13 mouse cellular contexts compared by ENCODE assay signal in genomic region chr7:89216118-89216517, GRCm38 (mm10).
A peak's percentile ranks its signal among the peaks of the same experiment; 100 is the strongest.
DNase-seq lines count a peak whose midpoint lies in the region; ATAC-seq and TF ChIP-seq lines count a peak whose summit lies in the region.
"Had no signal": no experiment of that assay in that cellular context is flagged by ENCODE, and none has a peak within 500 bp of the region (broad histone marks: within the 10 kb centered on the region; RNA-seq: fewer than 3 reads in every experiment).

No protein-coding gene starts in this region.

- no peaks in the 10 kb centered on the region for H3K4me1 ChIP-seq in hindbrain, embryonic 16.5 days (ENCODE audit: control insufficient read depth, insufficient read depth, low read depth, low read length)
- H3K4me1 ChIP-seq in hindbrain, embryonic 13.5 days (replicated peaks): no peaks in the 10 kb centered on the region; the same call in 1 of the 2 replicates
- H3K4me1 ChIP-seq in midbrain, embryonic 16.5 days (ENCODE audit: control insufficient read depth, insufficient read depth, low read length): 0 out of 2 replicates have a peak, but pooled peaks cover 5% of the 10 kb centered on the region
- H3K4me1 ChIP-seq in midbrain, postnatal 0 days (ENCODE audit: insufficient read depth, low read length): no peaks in the 10 kb centered on the region; the same call in 1 of the 2 replicates
- H3K4me1 ChIP-seq in stomach, embryonic 16.5 days (ENCODE audit: control insufficient read depth, insufficient read depth, low read length): peaks cover 10% of the 10 kb centered on the region
- peaks cover 5% of the 10 kb centered on the region; the same call in 1 of the 2 replicates for H3K4me1 ChIP-seq in limb, embryonic 10.5 days

- H3K4me3 ChIP-seq in hindbrain, embryonic 16.5 days (ENCODE audit: low read length): no peak overlapping the region
- H3K4me3 ChIP-seq in hindbrain, embryonic 13.5 days: no peak overlapping the region
- H3K4me3 ChIP-seq in midbrain, embryonic 16.5 days (ENCODE audit: low read depth, low read length): no peak overlapping the region
- no peak overlapping the region for H3K4me3 ChIP-seq in midbrain, postnatal 0 days (ENCODE audit: low read depth, low read length)
- no peak overlapping the region for H3K4me3 ChIP-seq in stomach, embryonic 16.5 days (replicated peaks; ENCODE audit: low read length)
- no peak overlapping the region for H3K4me3 ChIP-seq in limb, embryonic 10.5 days
- H3K4me3 ChIP-seq: hindbrain, embryonic 10.5 days had no signal

- no peak overlapping the region for H3K4me2 ChIP-seq in hindbrain, embryonic 16.5 days (ENCODE audit: low read length)
- H3K4me2 ChIP-seq in hindbrain, embryonic 13.5 days: no peak overlapping the region
- no peak overlapping the region for H3K4me2 ChIP-seq in midbrain, embryonic 16.5 days (ENCODE audit: low read length)
- H3K4me2 ChIP-seq in midbrain, postnatal 0 days (ENCODE audit: low read depth, low read length, poor library complexity, severe bottlenecking): no peak overlapping the region
- H3K4me2 ChIP-seq in stomach, embryonic 16.5 days (ENCODE audit: low read depth, low read length): no peak overlapping the region
- H3K4me2 ChIP-seq: midbrain, embryonic 11.5 days had no signal

- ATAC-seq in hindbrain, embryonic 16.5 days: peak; percentile 42; the same call in 1 of the 2 replicates
- ATAC-seq in hindbrain, embryonic 13.5 days (ENCODE audit: low FRiP score): no peak
- 0 out of 2 replicates have a peak, but pooled peaks have one; percentile 36 for ATAC-seq in midbrain, embryonic 16.5 days
- ATAC-seq in midbrain, postnatal 0 days (ENCODE audit: low FRiP score): no peak
- ATAC-seq in hematopoietic stem cell, adult 5-6 weeks (replicated peaks in 1 of 2; ENCODE audit: insufficient read depth in 1 of 2, low FRiP score in 2 of 2, low TSS enrichment in 1 of 2, low read depth in 1 of 2, poor library complexity in 2 of 2, severe bottlenecking in 2 of 2): peak; percentile 25 to 44; a peak in 2 of 4 replicates
- peak; percentile 56; the same call in 1 of the 2 replicates for ATAC-seq in stomach, embryonic 16.5 days (ENCODE audit: insufficient read depth, low FRiP score)

- DNase-seq in midbrain, postnatal 0 days (ENCODE audit: low spot score): no peak
- DNase-seq in limb, embryonic 10.5 days (ENCODE audit: low spot score): no peak
- DNase-seq: cerebellum, adult 11-12 months; kidney, postnatal 25 days; right cerebral cortex, postnatal 4 days; thymus, adult 18-20 months had no signal

- H3K9ac ChIP-seq in hindbrain, embryonic 16.5 days (ENCODE audit: low read depth, low read length): no peak overlapping the region
- no peak overlapping the region for H3K9ac ChIP-seq in hindbrain, embryonic 13.5 days
- H3K9ac ChIP-seq in midbrain, embryonic 16.5 days (ENCODE audit: low read depth, low read length): no peak overlapping the region
- H3K9ac ChIP-seq in midbrain, postnatal 0 days (replicated peaks; ENCODE audit: low read length, poor library complexity, severe bottlenecking): no peak overlapping the region
- H3K9ac ChIP-seq in stomach, embryonic 16.5 days (ENCODE audit: low read length): no peak overlapping the region

- 90% methylated on average over 2 of the region's 2 CpGs for WGBS in hindbrain, embryonic 16.5 days
- WGBS in hindbrain, embryonic 13.5 days: 84% methylated on average over 2 of the region's 2 CpGs
- 94% methylated on average over 2 of the region's 2 CpGs for WGBS in midbrain, embryonic 16.5 days
- WGBS in midbrain, postnatal 0 days: 86% methylated on average over 2 of the region's 2 CpGs
- WGBS in stomach, embryonic 16.5 days: 37% methylated on average over 2 of the region's 2 CpGs
- WGBS in limb, embryonic 10.5 days: 92% methylated on average over 2 of the region's 2 CpGs

- no peaks in the 10 kb centered on the region for H3K36me3 ChIP-seq in hindbrain, embryonic 16.5 days (ENCODE audit: control insufficient read depth, insufficient read depth, low read length)
- H3K36me3 ChIP-seq in hindbrain, embryonic 13.5 days: no peaks in the 10 kb centered on the region
- no peaks in the 10 kb centered on the region for H3K36me3 ChIP-seq in midbrain, embryonic 16.5 days (ENCODE audit: control insufficient read depth, insufficient read depth, low read length)
- no peaks in the 10 kb centered on the region for H3K36me3 ChIP-seq in midbrain, postnatal 0 days (ENCODE audit: insufficient read depth, low read length)
- no peaks in the 10 kb centered on the region for H3K36me3 ChIP-seq in stomach, embryonic 16.5 days (ENCODE audit: control insufficient read depth, insufficient read depth, low read length)
- H3K36me3 ChIP-seq in limb, embryonic 10.5 days: no peaks in the 10 kb centered on the region
- H3K36me3 ChIP-seq: hindbrain, embryonic 10.5 days had no signal

- H3K27me3 ChIP-seq in hindbrain, embryonic 16.5 days (replicated peaks; ENCODE audit: control insufficient read depth, insufficient read depth, low read length): no peaks in the 10 kb centered on the region
- H3K27me3 ChIP-seq in hindbrain, embryonic 13.5 days: no peaks in the 10 kb centered on the region
- no peaks in the 10 kb centered on the region for H3K27me3 ChIP-seq in midbrain, embryonic 16.5 days (ENCODE audit: control insufficient read depth, insufficient read depth, low read depth, low read length)
- no peaks in the 10 kb centered on the region for H3K27me3 ChIP-seq in midbrain, postnatal 0 days (ENCODE audit: insufficient read depth, low read length)
- no peaks in the 10 kb centered on the region for H3K27me3 ChIP-seq in stomach, embryonic 16.5 days (ENCODE audit: control insufficient read depth, insufficient read depth, low read length)
- no peaks in the 10 kb centered on the region for H3K27me3 ChIP-seq in limb, embryonic 10.5 days (ENCODE audit: low read depth, poor library complexity, severe bottlenecking)

- H3K9me3 ChIP-seq in hindbrain, embryonic 16.5 days (ENCODE audit: control insufficient read depth, low read length): no peaks in the 10 kb centered on the region
- no peaks in the 10 kb centered on the region for H3K9me3 ChIP-seq in hindbrain, embryonic 13.5 days
- H3K9me3 ChIP-seq in midbrain, embryonic 16.5 days (replicated peaks; ENCODE audit: control insufficient read depth, low read length, poor library complexity, severe bottlenecking): no peaks in the 10 kb centered on the region
- H3K9me3 ChIP-seq in midbrain, postnatal 0 days (ENCODE audit: low read length): no peaks in the 10 kb centered on the region
- no peaks in the 10 kb centered on the region for H3K9me3 ChIP-seq in stomach, embryonic 16.5 days (replicated peaks; ENCODE audit: control insufficient read depth, low read length)
- H3K9me3 ChIP-seq in limb, embryonic 10.5 days (replicated peaks): no peaks in the 10 kb centered on the region
- H3K9me3 ChIP-seq: hindbrain, embryonic 10.5 days had no signal

- no peak overlapping the region for H3K27ac ChIP-seq in hindbrain, embryonic 16.5 days (ENCODE audit: low read depth, low read length)
- H3K27ac ChIP-seq in hindbrain, embryonic 13.5 days: no peak overlapping the region; the same call in 1 of the 2 replicates
- no peak overlapping the region for H3K27ac ChIP-seq in midbrain, embryonic 16.5 days (ENCODE audit: low read length)
- no peak overlapping the region for H3K27ac ChIP-seq in midbrain, postnatal 0 days (ENCODE audit: low read depth, low read length)
- peak overlapping the region; percentile 55 for H3K27ac ChIP-seq in stomach, embryonic 16.5 days (ENCODE audit: low read length)
- H3K27ac ChIP-seq in limb, embryonic 10.5 days: no peak overlapping the region
- H3K27ac ChIP-seq: hindbrain, embryonic 10.5 days had no signal

- no peak for TF ChIP-seq CTCF in midbrain, postnatal 0 days (IDR thresholded peaks at IDR 0.05)

Comparison
In these comparisons a context has a peak if more than half of its experiments do, and no peak if none do; other contexts are left out.
1. ATAC-seq: peak in hindbrain, embryonic 16.5 days (single experiment), midbrain, embryonic 16.5 days (single experiment), hematopoietic stem cell, adult 5-6 weeks (2 of 2) and stomach, embryonic 16.5 days (single experiment); none in hindbrain, embryonic 13.5 days (single experiment) and midbrain, postnatal 0 days (single experiment).